Mouse (Mus musculus) thymus, adult 2 months (tissue): ENCODE data around the gene Tk2. TPM values are rescaled to one million over a fixed set of nuclear protein-coding genes. Genes with fewer than 3 reads are reported as not detected.
"Not testable (repeated sequence)": the region's sequence is repeated elsewhere in the genome, so short reads cannot be mapped to it uniquely, and the experiment has no call there.

ENCODE experiments used
- DNase-seq: peaks from one replicate; pipeline ENCODE4 v3.0.0; 2021
- H3K27ac ChIP-seq: fragments of 200-500 bp; 2 replicates; pipeline ENCODE4 v1.5.1; 2012; ENCODE audit warnings: low read length, control low read depth; ENCODE audit not compliant: control insufficient read depth, insufficient read depth
- H3K27me3 ChIP-seq: fragments of 200-500 bp; 2 replicates; pipeline ENCODE4 v1.6.1; 2012; ENCODE audit warnings: mild to moderate bottlenecking, low read length, moderate library complexity, mixed read lengths; ENCODE audit not compliant: control insufficient read depth, insufficient read depth
- H3K36me3 ChIP-seq: fragments of 200-500 bp; 2 replicates; pipeline ENCODE4 v1.6.1; 2012; ENCODE audit warnings: mild to moderate bottlenecking, low read length, moderate library complexity; ENCODE audit not compliant: control insufficient read depth, insufficient read depth
- H3K4me1 ChIP-seq: fragments of 200-500 bp; replicated peaks from 2 replicates; pipeline ENCODE4 v1.6.1; 2012; ENCODE audit warnings: low read length; ENCODE audit not compliant: control insufficient read depth, insufficient read depth
- H3K4me3 ChIP-seq: fragments of 200-500 bp; 2 replicates; pipeline ENCODE4 v1.5.1; 2012; ENCODE audit warnings: mild to moderate bottlenecking, low read length, control low read depth, moderate library complexity; ENCODE audit not compliant: control insufficient read depth, insufficient read depth
- CTCF ChIP-seq: fragments of 200-500 bp; IDR thresholded peaks from 2 replicates; pipeline ENCODE4 v1.5.1; 2012; ENCODE audit warnings: mild to moderate bottlenecking, control low read depth, low read length, moderate library complexity, borderline replicate concordance; ENCODE audit not compliant: control insufficient read depth, poor library complexity, insufficient read depth; ENCODE audit errors: extremely low read depth
- POLR2A ChIP-seq: fragments of 200-500 bp; IDR thresholded peaks from 2 replicates; pipeline ENCODE4 v1.6.1; 2012; ENCODE audit warnings: mild to moderate bottlenecking, low read length, control low read depth, moderate library complexity; ENCODE audit not compliant: control insufficient read depth, poor library complexity, insufficient read depth; ENCODE audit errors: extremely low read depth
- WGBS: fragments of 180-500 bp; shearing (Covaris S2); methylation state at CpG from one replicate; pipeline ENCODE4 v1.1.7; 2018; 5-methylcytosine and 5-hydroxymethylcytosine counted together
- polyA plus RNA-seq: library from polyadenylated mRNA; depleted of rRNA; stranded (reverse); fragments of >200 nt; gene quantifications from 2 replicates; pipeline ENCODE4 v1.2.3, GENCODE M21; 2012; rRNA removed

Gene Tk2
- 30.5 and 30.6 TPM in 2 replicates for polyA plus RNA-seq

- Histone ChIP-seq H3K36me3 (no peaks in the 10 kb centered on the region), H3K4me1 (peaks cover 21% of the 10 kb centered on the region), H3K27me3 (no peaks in the 10 kb centered on the region), H3K4me3 (peak within 1 kb of the TSS; percentile 64), H3K27ac (peak within 1 kb of the TSS; percentile 74)
- DNase-seq: peak; percentile 75
- TF ChIP-seq POLR2A (peak; percentile 88), CTCF (no peak)
- under 1% methylated on average over 28 of the region's 28 CpGs for WGBS
These were observed at the start of gene Tk2 for GRCm38 (mm10) chr8:104248276-104248675. Gene Tk2 (minus strand): TSS chr8:104248558.

DNA sequence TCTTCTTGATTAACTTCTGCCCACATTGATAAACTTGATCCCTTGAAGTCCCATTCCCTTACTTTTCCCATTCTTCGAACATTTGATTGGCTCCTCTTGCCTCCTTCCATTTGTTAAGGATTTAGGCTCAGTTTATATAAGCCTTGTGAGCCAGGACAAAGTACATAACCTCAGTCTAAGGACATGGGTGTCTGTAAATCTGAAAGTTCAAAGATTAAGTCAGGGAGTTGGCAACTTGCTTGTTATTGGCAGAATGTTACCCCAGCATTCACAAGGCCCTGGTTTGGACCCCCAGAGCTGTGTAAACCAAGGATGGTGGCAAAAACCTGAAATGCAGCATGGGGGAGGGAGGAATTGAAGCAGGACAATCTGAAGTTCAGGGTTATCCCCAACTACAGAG, 46.0 kb upstream of the Tk2 start:
- H3K4me3 ChIP-seq: no peak overlapping the region
- WGBS: 86% methylated on average over 1 of the region's 1 CpGs
- H3K27ac ChIP-seq: no peak overlapping the region
- no peaks in the 10 kb centered on the region for H3K27me3 ChIP-seq
- DNase-seq: no peak
- H3K36me3 ChIP-seq: no peaks in the 10 kb centered on the region
- no peak for TF ChIP-seq CTCF
- no peak for TF ChIP-seq POLR2A
- H3K4me1 ChIP-seq: no peaks in the 10 kb centered on the region

- not testable (repeated sequence) for H3K27ac ChIP-seq, H3K4me3 ChIP-seq, H3K36me3 ChIP-seq, H3K27me3 ChIP-seq, H3K4me1 ChIP-seq, DNase-seq
- WGBS: 85% methylated on average over 12 of the region's 12 CpGs
These were observed 44.7 kb upstream of the Tk2 start, which contains the start of gene Cmtm2a for GRCm38 (mm10) chr8:104293081-104293480. Gene Cmtm2a (minus strand): TSS chr8:104293181.

DNA sequence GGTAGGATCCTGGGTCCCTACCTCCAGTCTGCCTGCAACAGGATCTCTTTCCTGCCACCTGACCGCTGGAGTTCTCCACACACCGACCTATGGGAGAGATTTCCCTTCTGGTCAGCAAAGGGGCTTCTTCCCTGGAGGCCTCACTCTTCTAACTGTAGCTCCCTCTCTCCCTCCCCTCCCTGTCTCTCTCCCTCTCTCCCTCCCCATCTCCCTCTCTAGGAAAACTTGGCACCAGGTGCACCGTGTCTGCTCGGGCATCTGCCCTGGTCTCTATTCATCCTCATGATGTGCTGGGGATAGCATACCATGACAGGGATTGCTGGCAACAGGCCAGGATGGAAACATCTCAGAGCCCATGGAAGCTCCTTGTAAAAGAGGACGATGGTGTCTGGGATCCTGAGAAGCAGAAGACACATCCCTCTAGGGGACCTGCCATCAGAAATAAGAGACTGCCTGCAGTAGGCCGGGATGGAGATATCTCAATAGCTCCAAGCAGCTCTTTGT, 20.6 kb upstream of the Tk2 start:
- WGBS: 89% methylated on average over 6 of the region's 6 CpGs
- H3K36me3 ChIP-seq: peaks cover 7% of the 10 kb centered on the region
- H3K27ac ChIP-seq: no peak overlapping the region
- no peaks in the 10 kb centered on the region for H3K27me3 ChIP-seq
- no peak for TF ChIP-seq POLR2A
- TF ChIP-seq CTCF: no peak
- no peak overlapping the region for H3K4me3 ChIP-seq
- H3K4me1 ChIP-seq: no peaks in the 10 kb centered on the region
- no peak for DNase-seq

DNA sequence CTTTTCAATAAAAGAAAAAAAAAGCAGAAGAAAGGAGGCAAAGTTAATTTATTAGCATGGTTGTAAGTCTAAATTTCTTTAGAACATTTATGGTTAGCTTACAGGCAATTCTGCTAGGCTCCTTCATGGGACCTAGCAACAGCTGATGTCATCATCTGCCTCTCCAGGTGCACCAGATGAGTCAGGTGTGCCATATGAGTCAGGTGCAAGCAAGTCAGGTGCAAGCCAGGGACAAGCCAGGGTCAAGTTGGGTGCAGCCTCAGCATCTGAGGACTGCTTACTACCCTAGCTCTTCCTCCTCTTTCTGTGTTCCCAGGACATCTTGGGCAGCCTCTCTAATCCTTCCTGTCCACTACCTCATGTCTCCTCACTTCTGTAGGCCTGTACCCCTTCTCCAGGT, 20.0 kb upstream of the Tk2 start:
- Histone ChIP-seq H3K4me1 (no peaks in the 10 kb centered on the region), H3K36me3 (peaks cover 13% of the 10 kb centered on the region), H3K27me3 (no peaks in the 10 kb centered on the region), H3K4me3 (no peak overlapping the region), H3K27ac (no peak overlapping the region)
- DNase-seq: no peak
- TF ChIP-seq CTCF (no peak), POLR2A (no peak)

DNA sequence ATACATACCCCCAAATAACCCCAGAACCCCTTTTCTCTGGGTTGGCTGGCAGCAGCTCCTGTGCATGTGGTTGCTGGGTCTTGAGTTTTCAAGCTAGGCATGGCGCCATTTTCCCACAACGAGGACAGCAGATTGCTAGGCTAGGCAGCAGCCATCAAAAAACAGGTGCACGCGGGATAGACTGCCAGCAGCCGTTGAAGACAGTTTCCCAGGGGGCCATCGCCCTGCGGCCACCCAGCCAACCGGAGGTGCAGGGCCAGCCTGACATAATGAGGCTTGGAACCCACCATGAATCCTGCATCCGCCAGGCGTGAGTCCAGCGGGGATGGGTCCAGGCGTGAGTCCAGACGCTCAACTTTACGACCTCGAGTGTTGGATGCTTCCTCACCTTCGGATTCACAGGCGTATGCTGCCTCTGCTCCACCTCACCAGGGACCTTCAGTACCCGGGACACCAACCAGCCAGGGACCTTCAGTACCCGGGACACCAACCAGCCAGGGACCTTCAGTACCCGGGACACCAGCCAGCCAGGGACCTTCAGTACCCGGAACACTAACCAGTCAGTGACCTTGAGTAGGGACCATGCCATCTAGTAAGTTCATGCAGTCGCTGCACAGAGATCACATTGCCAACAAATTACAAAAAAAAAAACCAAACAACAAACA, 16.0 kb upstream of the Tk2 start:
- 99% methylated on average over 22 of the region's 22 CpGs for WGBS
- H3K4me1 ChIP-seq, DNase-seq: not testable (repeated sequence)

DNA sequence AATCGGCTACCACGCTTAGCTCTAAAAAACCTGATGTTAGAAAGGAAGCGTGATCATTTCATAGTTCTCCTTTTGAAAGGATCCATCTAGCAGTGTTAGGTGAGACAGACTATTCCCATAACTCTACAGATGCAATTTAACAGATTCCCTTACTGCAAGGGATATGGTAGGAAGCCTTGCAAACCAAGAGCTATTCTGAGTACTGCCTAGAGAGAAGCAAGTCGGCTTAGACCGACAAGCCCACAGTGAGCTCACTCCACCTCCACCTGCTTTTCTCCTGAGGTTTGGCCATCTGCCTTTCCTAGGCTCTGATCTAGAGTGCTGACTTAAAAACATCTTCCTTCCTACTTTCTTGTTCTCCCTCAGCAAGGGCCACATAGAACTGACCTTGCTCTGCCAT, 13.4 kb upstream of the Tk2 start:
- not testable (repeated sequence) for DNase-seq, H3K27ac ChIP-seq, H3K27me3 ChIP-seq, H3K4me3 ChIP-seq, H3K4me1 ChIP-seq
- WGBS: 94% methylated on average over 5 of the region's 5 CpGs
- H3K36me3 ChIP-seq: peaks cover 25% of the 10 kb centered on the region

More for the DNA sequence above, 16.0 kb upstream of the Tk2 start:
- peaks cover 15% of the 10 kb centered on the region for H3K36me3 ChIP-seq
- not testable (repeated sequence) for H3K27me3 ChIP-seq, H3K4me3 ChIP-seq, H3K27ac ChIP-seq
